Mouse (Mus musculus): ENCODE measurements around the gene Gm29735. TPM values are rescaled to one million over a fixed set of nuclear protein-coding genes. Genes with fewer than 3 reads are reported as not detected.
A peak's percentile ranks its signal among the peaks of the same experiment; 100 is the strongest.
"Not testable (repeated sequence)": the region's sequence is repeated elsewhere in the genome, so short reads cannot be mapped to it uniquely, and the experiment has no call there.

The Gm29735 gene
- polyA plus RNA-seq, 1 experiment from 2014 or later = not detected

DNA sequence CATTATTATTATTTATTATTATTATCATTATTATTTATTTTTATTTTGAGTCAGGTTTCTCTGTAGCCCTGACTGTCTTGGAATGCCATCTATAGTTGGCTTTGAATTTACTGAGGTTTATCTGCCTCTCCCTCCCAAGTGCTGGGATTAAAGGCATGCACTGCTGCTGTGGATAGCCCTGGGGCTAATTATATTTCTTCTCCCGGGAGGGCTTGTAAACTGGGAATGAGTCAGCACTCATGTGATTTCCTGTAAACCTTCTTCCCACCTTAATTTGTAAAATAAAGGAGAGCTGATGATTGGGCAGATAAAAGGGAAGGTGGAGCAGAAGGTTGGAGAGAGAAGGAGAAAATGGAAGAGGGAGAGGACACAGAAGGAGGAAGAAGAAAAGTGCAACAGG is 16.2 kb downstream of the Gm29735 start:
- ATAC-seq = no peak
- no peaks in the 10 kb centered on the region for H3K9me3 ChIP-seq (ENCODE audit: control insufficient read depth, low read length)
- no peak overlapping the region for H3K4me3 ChIP-seq (ENCODE audit: low read length)
- H3K27ac ChIP-seq (ENCODE audit: low read depth, low read length) = no peak overlapping the region
- WGBS = 38% methylated on average over 1 of the region's 1 CpGs
- H3K9ac ChIP-seq (ENCODE audit: low read depth, low read length) = no peak overlapping the region
- no peaks in the 10 kb centered on the region for H3K4me1 ChIP-seq (ENCODE audit: control insufficient read depth, insufficient read depth, low read depth, low read length)
- H3K4me2 ChIP-seq (ENCODE audit: low read length) = no peak overlapping the region
- no peaks in the 10 kb centered on the region for H3K36me3 ChIP-seq (ENCODE audit: control insufficient read depth, insufficient read depth, low read length)
- H3K27me3 ChIP-seq (replicated peaks; ENCODE audit: control insufficient read depth, insufficient read depth, low read length) = no peaks in the 10 kb centered on the region

DNA sequence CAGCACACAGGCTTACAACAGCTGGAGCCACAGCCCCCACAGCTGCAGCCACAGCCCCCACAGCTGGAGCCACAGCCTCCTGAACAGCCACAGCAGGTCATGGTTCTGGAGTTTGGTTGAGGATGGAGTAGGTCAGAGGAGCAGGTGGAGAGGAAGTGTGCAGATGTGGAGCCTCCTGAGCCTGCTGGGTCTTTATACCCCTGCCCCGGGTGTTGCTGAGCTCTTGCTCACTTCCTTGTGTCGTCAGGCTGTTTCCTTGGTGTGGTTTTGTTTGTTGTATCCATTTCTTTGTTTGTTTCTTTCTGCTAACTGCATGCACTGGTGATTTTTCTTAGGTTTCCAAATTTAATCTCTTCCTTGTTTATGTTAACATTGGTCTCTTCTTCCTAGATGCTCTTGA is 21.0 kb downstream of the Gm29735 start, which contains the start of gene Gm39115:
Gene Gm39115 (minus strand): TSS at position 101 of the 400 bp plus-strand sequence.
- H3K4me2 ChIP-seq (ENCODE audit: low read length); H3K36me3 ChIP-seq (ENCODE audit: control insufficient read depth, insufficient read depth, low read length); H3K9me3 ChIP-seq (ENCODE audit: control insufficient read depth, low read length); H3K27me3 ChIP-seq (replicated peaks; ENCODE audit: control insufficient read depth, insufficient read depth, low read length); H3K4me1 ChIP-seq (ENCODE audit: control insufficient read depth, insufficient read depth, low read depth, low read length); H3K4me3 ChIP-seq (ENCODE audit: low read length); ATAC-seq; H3K9ac ChIP-seq (ENCODE audit: low read depth, low read length); H3K27ac ChIP-seq (ENCODE audit: low read depth, low read length): not testable (repeated sequence)
- WGBS = 39% methylated on average over 2 of the region's 2 CpGs

DNA sequence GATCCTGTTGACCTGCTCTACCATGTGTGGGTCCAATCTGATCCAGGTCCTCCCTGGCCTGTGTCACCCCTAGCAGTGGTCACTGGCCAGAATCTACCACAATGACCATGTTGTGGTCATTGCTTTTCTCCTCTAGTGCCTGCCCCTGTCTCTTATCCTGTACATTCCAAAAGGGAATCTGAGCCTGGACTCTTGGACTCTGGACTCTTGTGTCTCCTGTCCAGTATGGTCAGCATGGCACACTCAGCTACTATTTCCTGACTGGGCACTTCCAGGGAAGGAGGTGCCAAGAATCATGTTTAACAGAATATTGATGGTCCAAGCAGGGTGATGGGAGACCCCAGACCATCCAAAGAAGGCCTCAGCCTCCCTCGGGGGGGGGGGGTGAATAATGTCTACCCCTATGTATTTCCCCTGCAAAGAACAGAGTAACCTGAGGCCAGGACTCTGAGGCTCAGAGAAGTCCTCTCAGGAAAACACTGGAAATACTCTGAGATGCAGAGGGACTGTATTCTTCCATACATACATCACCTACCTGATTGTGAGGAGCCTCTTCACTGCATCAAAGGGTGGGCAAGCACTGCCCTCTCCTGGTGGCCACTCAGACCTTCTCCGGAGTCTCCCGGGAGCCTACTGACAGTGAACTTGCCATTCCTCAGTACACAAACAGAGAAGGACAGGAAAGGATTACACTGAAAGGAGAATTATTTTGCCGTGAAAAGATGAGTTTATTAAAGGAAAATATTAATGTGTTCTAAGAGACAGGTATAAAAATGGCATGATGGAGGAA is 22.5 kb downstream of the Gm29735 start:
- no peak overlapping the region for H3K9ac ChIP-seq (ENCODE audit: low read depth, low read length)
- WGBS = 58% methylated on average over 4 of the region's 4 CpGs
- ATAC-seq = 0 out of 2 replicates have a peak, but pooled peaks have one; percentile 45

DNA sequence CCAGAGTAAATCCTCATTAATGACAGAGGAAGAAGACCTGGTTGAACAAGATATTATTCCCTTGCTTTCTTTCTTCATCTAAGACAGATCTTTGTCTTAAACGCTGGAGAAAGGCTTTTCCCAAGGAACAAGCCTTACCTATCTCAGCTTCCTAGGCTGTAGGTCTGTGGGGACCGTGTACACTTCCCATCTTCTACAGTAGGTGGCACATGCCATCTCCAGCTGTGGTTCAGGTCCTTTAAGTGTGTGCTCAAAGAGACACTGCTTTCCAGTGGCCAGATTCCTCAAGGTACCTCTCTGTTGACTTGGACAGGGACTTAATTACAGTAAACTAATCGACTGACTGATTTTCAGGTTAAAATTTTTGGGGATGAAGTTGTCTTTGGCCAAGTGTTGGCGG is 28.1 kb downstream of the Gm29735 start:
- Histone ChIP-seq H3K4me1 (ENCODE audit: control insufficient read depth, insufficient read depth, low read depth, low read length) (no peaks in the 10 kb centered on the region), H3K4me2 (ENCODE audit: low read length) (no peak overlapping the region), H3K9me3 (ENCODE audit: control insufficient read depth, low read length) (no peaks in the 10 kb centered on the region), H3K4me3 (ENCODE audit: low read length) (no peak overlapping the region), H3K27ac (ENCODE audit: low read depth, low read length) (no peak overlapping the region), H3K27me3 (replicated peaks; ENCODE audit: control insufficient read depth, insufficient read depth, low read length) (no peaks in the 10 kb centered on the region), H3K36me3 (ENCODE audit: control insufficient read depth, insufficient read depth, low read length) (no peaks in the 10 kb centered on the region), H3K9ac (ENCODE audit: low read depth, low read length) (no peak overlapping the region)
- 67% methylated on average over 4 of the region's 4 CpGs for WGBS
- no peak for ATAC-seq

More for the DNA sequence above, 22.5 kb downstream of the Gm29735 start:
- Histone ChIP-seq H3K27me3 (replicated peaks; ENCODE audit: control insufficient read depth, insufficient read depth, low read length) (no peaks in the 10 kb centered on the region), H3K9me3 (ENCODE audit: control insufficient read depth, low read length) (no peaks in the 10 kb centered on the region), H3K36me3 (ENCODE audit: control insufficient read depth, insufficient read depth, low read length) (no peaks in the 10 kb centered on the region), H3K27ac (ENCODE audit: low read depth, low read length) (no peak overlapping the region), H3K4me3 (ENCODE audit: low read length) (no peak overlapping the region), H3K4me2 (ENCODE audit: low read length) (no peak overlapping the region), H3K4me1 (ENCODE audit: control insufficient read depth, insufficient read depth, low read depth, low read length) (no peaks in the 10 kb centered on the region)

DNA sequence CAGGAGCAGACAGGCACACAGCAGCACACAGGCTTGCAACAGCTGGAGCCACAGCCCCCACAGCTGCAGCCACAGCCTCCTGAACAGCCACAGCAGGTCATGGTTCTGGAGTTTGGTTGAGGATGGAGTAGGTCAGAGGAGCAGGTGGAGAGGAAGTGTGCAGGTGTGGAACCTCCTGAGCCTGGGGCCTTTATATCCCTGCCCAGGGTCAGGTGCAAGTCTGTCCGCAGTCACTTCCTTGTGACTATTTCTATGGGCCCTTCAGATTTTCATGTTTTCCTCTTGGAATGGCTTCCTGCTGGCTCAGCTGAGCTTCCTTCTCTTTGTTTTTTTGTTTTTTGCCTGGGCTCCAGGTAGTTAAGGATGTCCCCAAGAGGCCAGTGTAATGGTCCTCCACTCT is 36.3 kb downstream of the Gm29735 start, which contains the start of gene Gm45618:
Gene Gm45618 (minus strand): TSS at position 101 of the 400 bp plus-strand sequence.
- H3K36me3 ChIP-seq (ENCODE audit: control insufficient read depth, insufficient read depth, low read length); H3K27me3 ChIP-seq (replicated peaks; ENCODE audit: control insufficient read depth, insufficient read depth, low read length); H3K9ac ChIP-seq (ENCODE audit: low read depth, low read length); H3K4me2 ChIP-seq (ENCODE audit: low read length); H3K9me3 ChIP-seq (ENCODE audit: control insufficient read depth, low read length); H3K4me3 ChIP-seq (ENCODE audit: low read length); H3K27ac ChIP-seq (ENCODE audit: low read depth, low read length); H3K4me1 ChIP-seq (ENCODE audit: control insufficient read depth, insufficient read depth, low read depth, low read length); ATAC-seq: not testable (repeated sequence)
- WGBS = 90% methylated on average over 1 of the region's 1 CpGs

DNA sequence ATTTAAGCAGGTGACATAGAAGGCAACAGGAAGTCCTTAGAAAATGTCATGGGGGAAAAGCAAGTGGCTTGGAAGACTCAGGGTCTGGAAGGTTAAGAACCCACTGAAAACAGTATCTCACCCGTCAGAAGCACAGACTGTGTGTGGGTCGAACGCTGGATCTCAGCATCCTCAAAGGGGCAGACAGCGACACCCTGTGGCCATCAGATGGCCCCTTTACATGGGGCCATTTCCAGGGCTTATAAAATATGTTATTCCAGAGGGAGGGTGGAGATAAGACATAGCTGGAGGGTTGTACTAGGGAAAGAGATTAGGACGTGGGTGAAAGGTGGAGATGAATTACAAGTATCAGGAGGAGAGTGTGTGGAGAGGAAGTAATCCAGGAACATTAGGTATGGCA is 37.3 kb downstream of the Gm29735 start:
- WGBS = 27% methylated on average over 5 of the region's 5 CpGs
- no peaks in the 10 kb centered on the region for H3K9me3 ChIP-seq (ENCODE audit: control insufficient read depth, low read length)
- no peak overlapping the region for H3K4me3 ChIP-seq (ENCODE audit: low read length)
- H3K4me1 ChIP-seq (ENCODE audit: control insufficient read depth, insufficient read depth, low read depth, low read length) = no peaks in the 10 kb centered on the region
- no peak for ATAC-seq
- H3K9ac ChIP-seq (ENCODE audit: low read depth, low read length) = no peak overlapping the region
- H3K36me3 ChIP-seq (ENCODE audit: control insufficient read depth, insufficient read depth, low read length) = no peaks in the 10 kb centered on the region
- no peak overlapping the region for H3K4me2 ChIP-seq (ENCODE audit: low read length)
- H3K27me3 ChIP-seq (replicated peaks; ENCODE audit: control insufficient read depth, insufficient read depth, low read length) = no peaks in the 10 kb centered on the region
- no peak overlapping the region for H3K27ac ChIP-seq (ENCODE audit: low read depth, low read length)

Other genes starting within 250 kb of the Gm29735 start
- 77.3 and 84.7 TPM in 2 replicates for gene Tollip, start 238.6 kb downstream of the Gm29735 start, polyA plus RNA-seq (2015; fragmentation: Nextera tagmentation; extraction: Ambion mirVana)
- 19.6 and 20.7 TPM in 2 replicates for gene Brsk2, start 207.4 kb downstream of the Gm29735 start, polyA plus RNA-seq (2015; fragmentation: Nextera tagmentation; extraction: Ambion mirVana)
- gene Mob2, start 96.0 kb downstream of the Gm29735 start, polyA plus RNA-seq (2015; fragmentation: Nextera tagmentation; extraction: Ambion mirVana) = 52.7 and 55.9 TPM in 2 replicates
- gene Dusp8, start 61.3 kb downstream of the Gm29735 start, polyA plus RNA-seq (2015; fragmentation: Nextera tagmentation; extraction: Ambion mirVana) = 109 and 117 TPM in 2 replicates
- gene Gm45618, start 36.4 kb downstream of the Gm29735 start, polyA plus RNA-seq (2015; fragmentation: Nextera tagmentation; extraction: Ambion mirVana) = 0.25 TPM in 2 replicates
- 0.24 TPM in 2 replicates for gene Gm39115, start 21.1 kb downstream of the Gm29735 start, polyA plus RNA-seq (2015; fragmentation: Nextera tagmentation; extraction: Ambion mirVana)
- not detected in 2 replicates for gene Gm45337, start 12.5 kb downstream of the Gm29735 start, polyA plus RNA-seq (2015; fragmentation: Nextera tagmentation; extraction: Ambion mirVana)
- not detected in 2 replicates for gene Gm4553, start 8.6 kb upstream of the Gm29735 start, polyA plus RNA-seq (2015; fragmentation: Nextera tagmentation; extraction: Ambion mirVana)
- gene Krtap5-2, start 18.9 kb upstream of the Gm29735 start, polyA plus RNA-seq (2015; fragmentation: Nextera tagmentation; extraction: Ambion mirVana) = not detected in 2 replicates
- gene Gm10153, start 33.3 kb upstream of the Gm29735 start, polyA plus RNA-seq (2015; fragmentation: Nextera tagmentation; extraction: Ambion mirVana) = not detected in 2 replicates
- gene Krtap5-3, start 44.3 kb upstream of the Gm29735 start, polyA plus RNA-seq (2015; fragmentation: Nextera tagmentation; extraction: Ambion mirVana) = not detected in 2 replicates
- gene Gm7579, start 54.7 kb upstream of the Gm29735 start, polyA plus RNA-seq (2015; fragmentation: Nextera tagmentation; extraction: Ambion mirVana) = not detected in 2 replicates
- not detected in 2 replicates for gene Krtap5-5, start 72.9 kb upstream of the Gm29735 start, polyA plus RNA-seq (2015; fragmentation: Nextera tagmentation; extraction: Ambion mirVana)
- gene Gm40460, start 84.0 kb upstream of the Gm29735 start, polyA plus RNA-seq (2015; fragmentation: Nextera tagmentation; extraction: Ambion mirVana) = not detected in 2 replicates
- not detected in 2 replicates for gene Gm2431, start 101.2 kb upstream of the Gm29735 start, polyA plus RNA-seq (2015; fragmentation: Nextera tagmentation; extraction: Ambion mirVana)
- not detected in 2 replicates for gene Gm4559, start 117.2 kb upstream of the Gm29735 start, polyA plus RNA-seq (2015; fragmentation: Nextera tagmentation; extraction: Ambion mirVana)
- gene Krtap5-1, start 140.0 kb upstream of the Gm29735 start, polyA plus RNA-seq (2015; fragmentation: Nextera tagmentation; extraction: Ambion mirVana) = not detected in 2 replicates
- gene Krtap5-4, start 146.4 kb upstream of the Gm29735 start, polyA plus RNA-seq (2015; fragmentation: Nextera tagmentation; extraction: Ambion mirVana) = not detected in 2 replicates
- gene Ifitm10, start 216.6 kb upstream of the Gm29735 start, polyA plus RNA-seq (2015; fragmentation: Nextera tagmentation; extraction: Ambion mirVana) = 13.3 and 14.9 TPM in 2 replicates
- gene Gm49369, start 225.6 kb upstream of the Gm29735 start, polyA plus RNA-seq (2015; fragmentation: Nextera tagmentation; extraction: Ambion mirVana) = 6.4 TPM in 1 of 2 replicates, not detected in the other
- 356 and 378 TPM in 2 replicates for gene Ctsd, start 230.9 kb upstream of the Gm29735 start, polyA plus RNA-seq (2015; fragmentation: Nextera tagmentation; extraction: Ambion mirVana)

Measured in hindbrain, embryonic 16.5 days (tissue).